ENCODE assay signal across 9 mouse cellular contexts in genomic region chr2:125263056-125263455, GRCm38 (mm10). TPM values are rescaled to one million over a fixed set of nuclear protein-coding genes. Genes with fewer than 3 reads are reported as not detected.
A peak's percentile ranks its signal among the peaks of the same experiment; 100 is the strongest.
DNase-seq lines count a peak whose midpoint lies in the region; ATAC-seq lines count a peak whose summit lies in the region.
"Had no signal": no experiment of that assay in that cellular context is flagged by ENCODE, and none has a peak within 500 bp of the region (broad histone marks: within the 10 kb centered on the region; RNA-seq: fewer than 3 reads in every experiment).

No protein-coding gene starts in this region.

- no peak for DNase-seq in kidney, adult 8-10 months
- DNase-seq in ES-CJ7 (ENCODE audit: low read depth, low spot score): peak; percentile 40
- DNase-seq in embryonic facial prominence, embryonic 10.5 days (ENCODE audit: low spot score): peak; percentile 32
- no peak for DNase-seq in yolk sac, embryonic 10.5 days (ENCODE audit: low spot score)
- no peak for DNase-seq in spleen, postnatal 36 days (ENCODE audit: low spot score in 2 of 2)
- DNase-seq in T-cell, adult 2 months (ENCODE audit: low spot score): no peak

- WGBS in kidney, embryonic 15.5 days: 20% methylated on average over 5 of the region's 5 CpGs
- 17% methylated on average over 5 of the region's 5 CpGs for WGBS in embryonic facial prominence, embryonic 10.5 days
- WGBS in intestine, embryonic 15.5 days: 20% methylated on average over 5 of the region's 5 CpGs

- no peaks in the 10 kb centered on the region for H3K4me1 ChIP-seq in kidney, embryonic 15.5 days
- H3K4me1 ChIP-seq in embryonic facial prominence, embryonic 10.5 days: peaks cover 7% of the 10 kb centered on the region; the same call in 1 of the 2 replicates
- no peaks in the 10 kb centered on the region for H3K4me1 ChIP-seq in intestine, embryonic 15.5 days (replicated peaks)

- peak; percentile 47; the same call in 1 of the 2 replicates for ATAC-seq in kidney, embryonic 15.5 days (replicated peaks; ENCODE audit: low FRiP score)
- ATAC-seq in intestine, embryonic 15.5 days: 0 out of 2 replicates have a peak, but pooled peaks have one; percentile 44

- no peak overlapping the region for H3K4me3 ChIP-seq in kidney, embryonic 15.5 days (replicated peaks)
- H3K4me3 ChIP-seq in embryonic facial prominence, embryonic 10.5 days: no peak overlapping the region
- no peak overlapping the region for H3K4me3 ChIP-seq in intestine, embryonic 15.5 days (replicated peaks)

- peaks cover 21% of the 10 kb centered on the region for H3K36me3 ChIP-seq in kidney, embryonic 15.5 days
- peaks cover 33% of the 10 kb centered on the region for H3K36me3 ChIP-seq in embryonic facial prominence, embryonic 10.5 days (replicated peaks)
- no peaks in the 10 kb centered on the region for H3K36me3 ChIP-seq in intestine, embryonic 15.5 days

- no peaks in the 10 kb centered on the region for H3K9me3 ChIP-seq in kidney, embryonic 15.5 days (replicated peaks)
- H3K9me3 ChIP-seq in embryonic facial prominence, embryonic 10.5 days: no peaks in the 10 kb centered on the region
- no peaks in the 10 kb centered on the region for H3K9me3 ChIP-seq in intestine, embryonic 15.5 days

- no peaks in the 10 kb centered on the region for H3K27me3 ChIP-seq in kidney, embryonic 15.5 days
- no peaks in the 10 kb centered on the region for H3K27me3 ChIP-seq in embryonic facial prominence, embryonic 10.5 days (replicated peaks; ENCODE audit: low read depth, poor library complexity, severe bottlenecking)
- no peaks in the 10 kb centered on the region for H3K27me3 ChIP-seq in intestine, embryonic 15.5 days (replicated peaks)

- H3K9ac ChIP-seq in kidney, embryonic 15.5 days: no peak overlapping the region
- H3K9ac ChIP-seq in intestine, embryonic 15.5 days: no peak overlapping the region

- no peak overlapping the region for H3K27ac ChIP-seq in kidney, embryonic 15.5 days
- no peak overlapping the region for H3K27ac ChIP-seq in embryonic facial prominence, embryonic 10.5 days (replicated peaks)
- no peak overlapping the region for H3K27ac ChIP-seq in intestine, embryonic 15.5 days
- H3K27ac ChIP-seq: macrophage had no signal

- no peak overlapping the region for H3K4me2 ChIP-seq in kidney, embryonic 15.5 days
- no peak overlapping the region for H3K4me2 ChIP-seq in intestine, embryonic 15.5 days (replicated peaks)

RNA-seq across cellular contexts. Expression of gene Dut, which starts 16.1 kb away (rescaled TPM):
- polyA plus RNA-seq in kidney, embryonic 15.5 days (2015; fragmentation: Nextera tagmentation; extraction: Ambion mirVana): 176 and 183 TPM in 2 replicates
- polyA plus RNA-seq in embryonic facial prominence, embryonic 10.5 days (2016; fragmentation: Nextera tagmentation; extraction: Ambion mirVana): 265 and 285 TPM in 2 replicates
- polyA plus RNA-seq in intestine, embryonic 15.5 days (2015; fragmentation: Nextera tagmentation; extraction: Ambion mirVana): 119 and 134 TPM in 2 replicates

Comparison
In these comparisons a context has a peak if more than half of its experiments do, and no peak if none do; other contexts are left out.
1. DNase-seq: peak in ES-CJ7 (single experiment) and embryonic facial prominence, embryonic 10.5 days (single experiment); none in kidney, adult 8-10 months (0 of 2), yolk sac, embryonic 10.5 days (single experiment), spleen, postnatal 36 days (0 of 2) and T-cell, adult 2 months (single experiment).